ENCODE assay signal across 7 mouse cellular contexts in genomic region chr7:139368722-139369380, GRCm38 (mm10). TPM values are rescaled to one million over a fixed set of nuclear protein-coding genes. Genes with fewer than 3 reads are reported as not detected.
DNase-seq lines count a peak whose midpoint lies in the region; ATAC-seq lines count a peak whose summit lies in the region.

No protein-coding gene starts in this region.

- H3K4me3 ChIP-seq in embryonic facial prominence, embryonic 11.5 days (ENCODE audit: low read depth, low read length): no peak overlapping the region
- no peak overlapping the region for H3K4me3 ChIP-seq in heart, embryonic 11.5 days (ENCODE audit: low read depth, low read length)

- peak overlapping the region; percentile 30 for H3K9ac ChIP-seq in embryonic facial prominence, embryonic 11.5 days (replicated peaks; ENCODE audit: low read length)
- peak overlapping the region; percentile 59 for H3K9ac ChIP-seq in heart, embryonic 11.5 days (ENCODE audit: low read depth, low read length)

- no peak for ATAC-seq in embryonic facial prominence, embryonic 11.5 days (replicated peaks; ENCODE audit: insufficient number of reproducible peaks, low FRiP score, low TSS enrichment, low read depth)
- ATAC-seq in heart, embryonic 11.5 days (replicated peaks; ENCODE audit: insufficient number of reproducible peaks, low FRiP score, low TSS enrichment): no peak

- H3K4me1 ChIP-seq in embryonic facial prominence, embryonic 11.5 days (ENCODE audit: control insufficient read depth, insufficient read depth, low read length): peaks cover 8% of the 10 kb centered on the region
- peaks cover 66% of the 10 kb centered on the region for H3K4me1 ChIP-seq in heart, embryonic 11.5 days (ENCODE audit: control insufficient read depth, insufficient read depth, low read length)

- H3K36me3 ChIP-seq in embryonic facial prominence, embryonic 11.5 days (replicated peaks; ENCODE audit: control insufficient read depth, insufficient read depth, low read depth, low read length): no peaks in the 10 kb centered on the region
- no peaks in the 10 kb centered on the region for H3K36me3 ChIP-seq in heart, embryonic 11.5 days (ENCODE audit: control insufficient read depth, insufficient read depth, low read length)

- peak overlapping the region; percentile 69 for H3K27ac ChIP-seq in embryonic facial prominence, embryonic 11.5 days (replicated peaks; ENCODE audit: low read depth, low read length)
- peak overlapping the region; percentile 92 for H3K27ac ChIP-seq in heart, embryonic 11.5 days (ENCODE audit: low read depth, low read length)

- H3K27me3 ChIP-seq in embryonic facial prominence, embryonic 11.5 days (ENCODE audit: control insufficient read depth, insufficient read depth, low read length): no peaks in the 10 kb centered on the region
- no peaks in the 10 kb centered on the region for H3K27me3 ChIP-seq in heart, embryonic 11.5 days (ENCODE audit: control insufficient read depth, insufficient read depth, low read length)

- 61% methylated on average over 14 of the region's 14 CpGs for WGBS in embryonic facial prominence, embryonic 11.5 days
- WGBS in heart, embryonic 11.5 days (ENCODE audit: insufficient replicate concordance): 36% methylated on average over 14 of the region's 14 CpGs

- H3K4me2 ChIP-seq in embryonic facial prominence, embryonic 11.5 days (ENCODE audit: low read depth, low read length): no peak overlapping the region
- no peak overlapping the region for H3K4me2 ChIP-seq in heart, embryonic 11.5 days

- H3K9me3 ChIP-seq in embryonic facial prominence, embryonic 11.5 days (replicated peaks; ENCODE audit: control insufficient read depth, low read length): no peaks in the 10 kb centered on the region
- H3K9me3 ChIP-seq in heart, embryonic 11.5 days (replicated peaks; ENCODE audit: control insufficient read depth, low read length): no peaks in the 10 kb centered on the region

- peak; percentile 58 for DNase-seq in 3T3-L1 (ENCODE audit: low read depth, low spot score)
- peak; percentile 80 for DNase-seq in MN1 (ENCODE audit: low spot score)
- peak; percentile 54 for DNase-seq in embryonic facial prominence, embryonic 11.5 days (ENCODE audit: low spot score)
- DNase-seq in kidney, postnatal 10 days: peak; percentile 76
- DNase-seq in lung, postnatal 14 days: peak; percentile 70
- peak; percentile 6 to 16 for DNase-seq in thymus, postnatal 36 days

RNA-seq across cellular contexts. Expression of gene Inpp5a, which starts 20.1 kb away (rescaled TPM):
- polyA plus RNA-seq in embryonic facial prominence, embryonic 11.5 days (2014; fragmentation: Nextera tagmentation; extraction: Ambion mirVana): 26.1 and 28.4 TPM in 2 replicates
- polyA plus RNA-seq in heart, embryonic 11.5 days (2014; fragmentation: Nextera tagmentation; extraction: Ambion mirVana): 69.8 and 74.4 TPM in 2 replicates

Comparison
In these comparisons a context has a peak if more than half of its experiments do, and no peak if none do; other contexts are left out.
1. DNase-seq: peak in every context shown above with its lines; median percentile 80 in MN1; 76 in kidney, postnatal 10 days; 70 in lung, postnatal 14 days; 58 in 3T3-L1; 54 in embryonic facial prominence, embryonic 11.5 days; 11 in thymus, postnatal 36 days.